Mouse (Mus musculus): ENCODE data around the gene Olfr1344. TPM values are rescaled to one million over a fixed set of nuclear protein-coding genes. Genes with fewer than 3 reads are reported as not detected.
"Not testable (repeated sequence)": the region's sequence is repeated elsewhere in the genome, so short reads cannot be mapped to it uniquely, and the experiment has no call there.

Olfr1344 gene
- 1 to 10 TPM in 1 of 2 experiments, under 1 TPM in 1; 0.40 to 1.0 TPM for total RNA-seq (2021)
- long read RNA-seq, experiment 1, result 0 reads
- long read RNA-seq, experiment 2, result 0 reads

DNA sequence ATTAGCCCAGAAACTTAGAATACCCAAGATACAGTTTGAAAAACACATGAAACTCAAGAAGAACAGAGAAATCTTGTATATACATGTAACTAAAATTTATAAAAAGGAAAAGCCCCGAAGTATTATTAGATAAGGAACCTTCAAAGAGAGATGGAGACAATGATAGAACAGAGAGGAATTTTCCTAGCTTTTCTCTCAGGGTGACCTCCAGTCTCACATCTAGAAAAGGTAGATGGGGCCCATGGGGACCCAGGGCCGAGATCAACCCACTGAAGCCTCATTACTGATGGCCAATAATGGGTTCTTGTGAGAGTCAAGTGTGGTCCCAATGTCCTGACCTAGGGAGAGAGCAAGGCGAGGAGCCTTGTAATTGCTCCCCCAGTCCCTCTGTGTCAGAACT is at the start of gene Olfr1344:
Gene Olfr1344 (plus strand): TSS at position 301 of the 400 bp plus-strand sequence.
- DNase-seq (ENCODE audit: low spot score in 2 of 2), result no peak

DNA sequence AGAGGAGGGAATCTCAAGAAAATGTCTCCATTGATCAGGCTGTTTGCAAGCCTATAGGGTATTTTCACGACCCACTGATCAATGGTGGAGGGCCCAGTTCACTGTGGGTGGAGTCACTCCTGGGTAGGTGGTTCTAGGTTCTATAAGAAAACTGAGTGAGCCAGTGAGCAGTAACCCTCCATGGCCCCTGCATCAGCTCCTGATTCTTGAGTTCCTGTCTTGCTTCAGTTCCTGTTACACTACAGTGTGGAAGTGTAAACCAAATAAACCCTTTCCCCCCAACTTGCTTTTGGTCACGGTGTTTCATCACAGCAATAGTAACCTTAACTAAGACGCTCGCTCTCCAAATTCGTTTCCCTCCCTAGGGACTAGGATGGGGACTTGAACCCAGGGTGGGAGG is 49.5 kb upstream of the Olfr1344 start:
- no peak for DNase-seq (ENCODE audit: low spot score in 2 of 2)

DNA sequence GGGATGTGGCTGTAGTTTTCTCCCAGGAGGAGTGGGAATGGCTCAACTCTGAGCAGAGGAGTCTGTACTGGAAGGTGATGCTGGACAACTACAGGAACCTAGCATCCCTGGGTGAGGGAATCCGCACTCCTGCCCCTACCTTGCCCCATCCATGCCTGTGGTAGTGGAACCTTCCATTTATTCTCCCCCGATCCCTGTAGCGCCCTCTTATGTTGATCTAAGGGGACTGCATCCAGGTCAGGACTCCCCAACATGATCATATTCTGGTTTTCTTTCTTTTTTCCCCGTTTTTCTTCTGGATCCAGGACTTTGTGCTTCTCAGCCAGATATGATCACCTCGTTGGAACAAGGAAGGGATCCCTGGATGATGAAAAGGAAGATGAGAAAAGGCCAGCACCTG is 49.0 kb upstream of the Olfr1344 start:
- no peak for DNase-seq (ENCODE audit: low spot score in 2 of 2)

DNA sequence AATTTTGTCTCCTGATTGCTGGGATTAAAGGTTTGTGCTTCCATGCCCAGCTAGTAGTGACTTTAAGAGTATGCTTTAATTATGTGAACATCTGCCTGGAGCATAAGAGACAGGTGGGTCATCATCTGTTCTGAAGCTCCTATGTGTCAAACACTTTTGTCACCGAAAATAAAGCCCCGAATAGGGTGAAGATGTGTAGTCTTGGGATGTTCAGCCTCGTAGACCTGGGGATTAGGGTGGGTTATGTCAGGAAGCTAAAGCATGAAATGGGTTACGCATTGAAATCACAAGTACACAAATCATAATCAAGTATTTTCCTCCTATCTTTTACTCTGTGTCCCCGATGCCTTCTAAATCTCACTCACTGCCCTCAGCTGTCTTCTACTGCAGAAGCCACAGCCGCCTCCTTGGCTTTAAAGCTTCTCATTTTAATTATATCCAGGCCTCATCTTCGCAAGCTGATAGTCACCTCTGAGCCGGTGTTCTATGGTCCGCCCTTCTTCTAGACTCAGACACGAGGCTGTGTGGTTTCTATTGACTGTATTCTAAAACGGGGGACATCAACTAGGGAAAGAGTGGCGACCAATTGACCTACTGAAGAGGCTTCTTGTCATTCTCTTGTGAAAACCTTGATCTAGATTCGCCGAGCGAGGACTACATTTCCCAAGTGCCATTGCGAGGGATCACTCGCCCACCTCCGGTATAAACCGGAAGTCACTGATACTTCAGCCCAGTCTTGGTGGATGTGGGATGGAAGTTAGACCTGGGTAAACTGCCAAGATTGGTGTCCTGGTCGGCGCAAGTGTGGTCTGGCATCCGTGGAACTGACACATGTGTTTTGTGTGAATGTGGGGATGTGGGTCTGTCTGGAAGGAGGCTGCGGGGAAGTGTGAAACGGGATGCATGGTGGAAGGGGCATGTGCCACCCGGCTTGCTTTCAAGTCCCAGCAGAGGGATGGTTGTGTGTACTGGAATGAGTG is 40.2 kb upstream of the Olfr1344 start, which contains the start of gene Smim17:
Gene Smim17 (plus strand): TSS at position 720 of the 980 bp plus-strand sequence.
- peak; percentile 67 to 75 for DNase-seq (ENCODE audit: low spot score in 2 of 2)

DNA sequence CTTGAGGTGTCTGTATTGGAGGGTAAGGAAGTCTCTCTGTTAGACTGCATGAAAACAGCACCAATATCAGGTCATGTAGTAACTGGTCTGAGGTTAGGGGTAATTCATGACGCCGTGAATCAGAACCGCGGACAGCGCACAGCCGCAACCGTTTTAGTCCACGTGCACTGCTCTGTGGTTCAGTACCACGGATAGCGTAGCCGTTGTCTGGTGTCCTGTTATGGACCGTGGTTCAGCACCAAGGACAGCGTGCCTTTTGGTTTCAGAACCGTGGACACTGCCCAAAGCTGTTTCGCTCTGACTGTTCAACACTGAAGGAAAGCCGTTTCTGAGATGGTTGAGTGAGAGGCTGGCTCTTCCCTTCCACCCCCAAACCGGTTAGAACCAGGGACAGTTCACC is 28.4 kb upstream of the Olfr1344 start, which contains the start of gene Gm20715:
Gene Gm20715 (plus strand): TSS at position 235 of the 400 bp plus-strand sequence.
- peak; percentile 50 to 66 for DNase-seq (ENCODE audit: low spot score in 2 of 2)

DNA sequence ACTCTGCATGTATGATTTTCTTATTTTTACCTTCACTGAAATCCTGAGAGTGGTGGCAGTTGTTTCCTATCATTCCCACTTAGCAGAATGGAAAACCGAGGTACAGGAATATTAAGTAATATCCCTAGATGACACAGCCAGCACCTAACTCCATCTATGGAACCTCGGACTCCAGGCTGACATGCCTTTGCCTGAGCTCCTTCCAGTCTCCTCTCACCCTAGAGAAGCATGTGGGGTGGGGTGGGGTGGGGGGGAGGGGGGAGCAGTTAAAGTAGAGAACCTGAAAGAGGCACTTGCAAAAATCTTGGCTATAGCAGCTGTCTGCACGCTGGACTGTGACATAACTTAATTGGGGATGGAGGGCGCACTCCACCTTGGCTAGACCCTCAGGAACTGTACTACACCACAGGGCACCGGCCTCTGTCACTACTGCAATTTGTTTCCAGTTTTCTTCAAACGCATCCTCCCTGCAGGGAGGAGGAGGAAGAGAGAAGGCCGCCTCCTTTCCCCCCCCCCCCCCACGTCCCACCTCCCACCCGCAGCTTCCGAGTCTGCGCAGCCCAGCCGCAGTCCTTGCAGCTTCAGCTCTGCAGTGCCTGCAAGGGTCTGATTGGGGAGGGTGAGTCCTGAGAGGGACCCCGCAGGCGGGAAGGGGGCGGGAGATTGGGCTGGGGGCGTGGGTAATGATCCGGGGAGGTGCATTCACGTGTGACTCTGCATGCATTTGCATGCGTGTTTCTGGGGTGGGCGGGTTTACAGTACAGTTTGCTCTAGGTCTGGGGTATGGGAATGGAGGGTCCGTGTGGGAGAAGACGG is 23.7 kb upstream of the Olfr1344 start:
- DNase-seq (ENCODE audit: low spot score in 2 of 2), result peak; percentile 26 to 29

- DNase-seq (ENCODE audit: low spot score in 2 of 2), result no peak
Measured at GRCm38 (mm10) chr7:6415442-6415787, 23.1 kb upstream of the Olfr1344 start.

GRCm38 (mm10) chr7:6419894-6420293 is 18.6 kb upstream of the Olfr1344 start:
- peak; percentile 50 to 60 for DNase-seq (ENCODE audit: low spot score in 2 of 2)

DNA sequence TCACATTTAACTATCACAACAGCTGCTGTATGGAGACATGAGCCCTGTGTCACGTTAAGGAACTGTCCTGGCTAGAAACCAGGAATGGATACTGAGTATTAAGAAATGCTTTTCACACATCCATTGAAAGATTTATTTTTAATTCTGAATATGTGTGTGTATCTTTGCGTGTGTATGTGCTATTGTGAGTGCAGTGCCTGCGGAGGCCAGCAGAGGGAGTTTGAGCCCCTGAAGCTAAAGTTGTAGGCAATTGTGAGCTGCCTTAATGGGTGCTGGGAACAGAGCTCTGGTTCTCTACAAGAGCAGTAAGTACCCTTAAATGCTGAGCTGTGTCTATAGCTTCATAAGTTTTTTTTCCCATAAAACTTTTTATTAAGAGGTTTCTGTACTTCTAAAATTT is 9.1 kb upstream of the Olfr1344 start:
- no peak for DNase-seq (ENCODE audit: low spot score in 2 of 2)

- DNase-seq (ENCODE audit: low spot score in 2 of 2), result peak in 1 of 2 experiments; percentile 27
Measured at GRCm38 (mm10) chr7:6430342-6430741, 8.1 kb upstream of the Olfr1344 start.

DNA sequence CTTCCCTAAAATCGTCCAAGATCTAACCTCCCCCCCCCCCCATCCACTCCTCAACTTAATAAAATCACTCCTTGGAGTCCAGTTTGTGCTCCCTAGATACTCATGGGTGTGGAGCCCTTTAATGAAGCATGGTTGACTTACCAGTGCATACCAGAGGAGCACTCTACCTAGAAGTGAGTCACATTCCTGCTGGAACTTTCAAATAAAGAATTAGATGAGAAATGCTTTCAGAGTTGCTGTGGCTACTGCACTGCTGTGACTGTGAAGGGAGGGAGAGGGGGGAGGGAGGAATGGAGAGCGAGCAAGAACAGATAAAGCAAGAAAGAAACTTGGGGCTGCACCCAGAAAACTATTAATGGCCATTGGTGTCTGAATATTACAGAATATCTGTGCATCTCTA is 2.7 kb downstream of the Olfr1344 start:
- DNase-seq (ENCODE audit: low spot score in 2 of 2), result no peak

DNA sequence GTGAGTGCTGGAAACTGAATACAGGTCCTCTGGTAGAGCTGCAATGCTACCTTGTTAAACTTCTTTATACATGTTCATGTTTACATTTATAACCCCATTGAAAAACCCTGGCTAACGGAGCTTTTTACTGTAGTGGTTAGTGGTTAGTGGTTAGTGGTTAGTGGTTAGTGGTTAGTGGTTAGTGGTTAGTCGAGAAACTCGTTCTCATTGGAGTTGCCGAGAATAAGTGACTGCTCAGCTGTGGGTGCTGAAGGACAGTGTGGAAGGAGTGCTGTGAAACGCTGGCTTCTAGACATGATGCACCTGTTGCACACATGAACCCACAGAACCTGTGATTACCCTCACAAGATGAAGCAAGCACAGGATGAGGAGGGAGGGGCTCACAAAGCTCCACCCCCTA is 9.3 kb downstream of the Olfr1344 start:
- DNase-seq (ENCODE audit: low spot score in 2 of 2), result no peak

DNA sequence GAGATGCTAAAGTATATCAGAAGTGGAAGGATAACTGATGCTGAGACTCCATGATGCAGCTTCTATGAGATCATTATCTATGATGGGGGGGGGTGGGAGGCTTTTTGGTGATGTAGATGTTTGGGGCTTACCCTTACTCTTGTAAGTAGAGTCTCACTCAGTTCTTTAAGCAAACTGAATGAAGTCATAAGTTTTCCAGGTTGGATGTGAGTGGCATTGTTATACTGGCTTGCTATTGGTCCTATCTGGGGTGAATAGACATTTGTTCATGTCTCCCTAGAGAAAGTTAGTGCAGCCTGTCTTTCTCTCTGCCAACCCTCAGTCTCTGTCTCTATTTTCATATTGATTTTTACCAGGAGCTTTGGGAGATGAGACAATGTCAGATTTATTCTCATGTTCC is 17.4 kb downstream of the Olfr1344 start, which contains the start of gene Olfr1336:
Gene Olfr1336 (plus strand): TSS at position 301 of the 400 bp plus-strand sequence.
- DNase-seq (ENCODE audit: low spot score in 2 of 2), result no peak

GRCm38 (mm10) chr7:6456399-6456798 is 17.9 kb downstream of the Olfr1344 start:
- DNase-seq (ENCODE audit: low spot score in 2 of 2), result no peak

GRCm38 (mm10) chr7:6466951-6467350 is 28.5 kb downstream of the Olfr1344 start, which contains the start of gene Olfr1346:
Gene Olfr1346 (plus strand): TSS chr7:6467101.
- DNase-seq (ENCODE audit: low spot score in 2 of 2), result no peak

DNA sequence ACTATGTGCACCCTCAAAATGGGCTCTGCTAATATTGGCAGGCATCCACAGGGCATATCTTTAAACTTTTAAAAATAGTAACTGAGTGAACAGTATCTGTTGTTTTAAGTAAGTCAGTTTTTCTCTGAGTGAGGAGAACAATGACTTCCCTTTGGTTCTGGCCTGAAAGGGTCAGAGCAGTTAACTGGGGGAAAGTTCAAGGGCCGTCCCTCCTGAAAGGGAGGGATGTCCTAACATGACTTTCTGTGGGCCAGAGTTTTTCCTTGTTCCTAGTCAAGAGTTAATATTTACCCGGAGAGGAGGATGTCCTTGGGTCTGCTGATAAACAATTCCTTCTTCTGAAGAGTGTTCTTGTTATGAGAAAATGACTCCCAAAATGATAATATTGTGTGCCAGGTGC is 39.1 kb downstream of the Olfr1344 start:
- DNase-seq (ENCODE audit: low spot score in 2 of 2), result not testable (repeated sequence)

GRCm38 (mm10) chr7:6486841-6487240 is 48.4 kb downstream of the Olfr1344 start, which contains the start of gene Olfr5:
Gene Olfr5 (minus strand): TSS chr7:6486941.
- no peak for DNase-seq (ENCODE audit: low spot score in 2 of 2)

Measured in left cerebral cortex, adult 18-20 months (tissue).